Mouse (Mus musculus): ENCODE data around the gene Chtf18. TPM values are rescaled to one million over a fixed set of nuclear protein-coding genes. Genes with fewer than 3 reads are reported as not detected.

Chtf18 gene
- polyA plus RNA-seq, 1 experiment from 2014 or later = 42.0 TPM

DNA sequence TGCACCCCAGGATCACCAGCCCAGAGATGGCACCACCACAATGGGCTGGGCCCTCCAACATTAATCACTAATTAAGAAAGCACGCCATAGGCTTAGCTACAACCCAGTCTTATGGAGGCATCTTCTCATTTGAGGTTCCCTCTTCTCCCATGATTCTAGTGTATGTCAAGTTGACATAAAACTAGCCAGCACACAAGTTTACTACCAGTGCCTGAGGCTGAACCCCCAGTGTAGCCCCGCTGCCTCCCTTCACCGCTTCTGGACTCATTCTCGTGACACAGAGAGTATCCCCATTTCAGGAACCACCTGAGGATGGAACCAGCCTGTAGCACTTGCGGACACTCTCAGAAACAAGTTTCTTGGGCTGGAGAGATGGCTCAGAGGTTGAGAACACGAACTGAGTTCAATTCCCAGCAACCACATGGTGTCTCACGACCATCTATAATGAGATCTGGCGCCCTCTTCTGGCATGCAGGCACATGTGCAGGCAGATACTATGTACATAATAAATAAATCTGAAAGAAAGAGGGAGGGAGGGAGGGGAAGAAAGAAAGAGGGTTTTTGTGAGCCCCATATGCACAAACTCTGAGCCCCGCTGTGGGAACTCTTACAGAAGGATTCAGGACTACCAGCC is 26.2 kb downstream of the Chtf18 start:
- Histone ChIP-seq H3K36me3 (no peaks in the 10 kb centered on the region), H3K9ac (no peak overlapping the region), H3K4me2 (no peak overlapping the region), H3K4me1 (no peaks in the 10 kb centered on the region), H3K9me3 (no peaks in the 10 kb centered on the region), H3K4me3 (no peak overlapping the region), H3K27me3 (no peaks in the 10 kb centered on the region), H3K27ac (no peak overlapping the region)
- WGBS = 54% methylated on average over 9 of the region's 9 CpGs
- no peak for ATAC-seq (ENCODE audit: borderline replicate concordance, extremely low read depth, low FRiP score, low TSS enrichment)

DNA sequence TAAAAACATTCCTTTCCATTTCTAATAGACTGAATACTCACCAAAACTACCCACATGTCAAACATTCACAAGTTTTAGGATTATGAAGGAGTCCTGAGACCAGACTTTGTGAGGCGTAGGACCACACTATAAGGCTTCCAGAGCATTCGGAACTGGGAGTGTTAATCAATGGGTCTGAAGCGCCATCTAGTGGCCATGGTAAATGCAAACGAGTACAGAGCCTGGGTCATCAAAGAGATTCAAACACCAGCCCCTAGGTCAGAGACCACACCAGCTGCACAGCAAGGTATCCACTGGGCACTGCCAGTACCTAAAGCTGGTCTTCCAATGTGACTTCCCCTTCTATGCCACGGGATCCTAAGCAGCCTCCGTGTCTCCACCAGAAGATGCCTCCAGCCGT is 28.8 kb downstream of the Chtf18 start:
- WGBS = 10% methylated on average over 7 of the region's 7 CpGs
- H3K27ac ChIP-seq = no peak overlapping the region
- H3K9ac ChIP-seq = no peak overlapping the region
- H3K4me1 ChIP-seq = no peaks in the 10 kb centered on the region
- no peak overlapping the region for H3K4me3 ChIP-seq
- H3K36me3 ChIP-seq = no peaks in the 10 kb centered on the region
- no peaks in the 10 kb centered on the region for H3K9me3 ChIP-seq
- H3K27me3 ChIP-seq = no peaks in the 10 kb centered on the region
- ATAC-seq (ENCODE audit: borderline replicate concordance, extremely low read depth, low FRiP score, low TSS enrichment) = no peak
- no peak overlapping the region for H3K4me2 ChIP-seq

DNA sequence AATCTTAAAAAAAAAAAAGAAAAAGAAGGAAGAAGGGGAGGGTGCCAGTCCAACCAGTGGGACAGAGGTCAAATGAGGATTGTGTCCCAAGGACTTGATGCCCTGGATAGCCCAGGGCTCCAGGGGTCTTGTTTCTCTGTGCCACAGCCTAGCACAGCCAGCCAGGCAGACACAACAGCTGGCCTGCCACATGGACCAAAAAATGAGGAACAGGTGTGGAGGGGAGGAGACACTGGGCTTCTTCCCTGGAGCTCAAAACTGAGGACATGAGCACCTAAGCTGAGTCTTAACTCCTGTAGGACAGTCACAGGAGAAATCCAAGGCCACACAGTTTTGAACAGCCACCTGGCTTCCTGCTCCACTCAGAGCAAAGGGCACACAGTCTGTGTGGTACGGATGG is 31.0 kb downstream of the Chtf18 start:
- H3K4me2 ChIP-seq = no peak overlapping the region
- H3K36me3 ChIP-seq = no peaks in the 10 kb centered on the region
- WGBS = 26% methylated on average over 1 of the region's 1 CpGs
- no peak overlapping the region for H3K4me3 ChIP-seq
- no peaks in the 10 kb centered on the region for H3K4me1 ChIP-seq
- H3K27ac ChIP-seq = no peak overlapping the region
- no peak for ATAC-seq (ENCODE audit: borderline replicate concordance, extremely low read depth, low FRiP score, low TSS enrichment)
- no peaks in the 10 kb centered on the region for H3K9me3 ChIP-seq
- no peak overlapping the region for H3K9ac ChIP-seq
- H3K27me3 ChIP-seq = no peaks in the 10 kb centered on the region

DNA sequence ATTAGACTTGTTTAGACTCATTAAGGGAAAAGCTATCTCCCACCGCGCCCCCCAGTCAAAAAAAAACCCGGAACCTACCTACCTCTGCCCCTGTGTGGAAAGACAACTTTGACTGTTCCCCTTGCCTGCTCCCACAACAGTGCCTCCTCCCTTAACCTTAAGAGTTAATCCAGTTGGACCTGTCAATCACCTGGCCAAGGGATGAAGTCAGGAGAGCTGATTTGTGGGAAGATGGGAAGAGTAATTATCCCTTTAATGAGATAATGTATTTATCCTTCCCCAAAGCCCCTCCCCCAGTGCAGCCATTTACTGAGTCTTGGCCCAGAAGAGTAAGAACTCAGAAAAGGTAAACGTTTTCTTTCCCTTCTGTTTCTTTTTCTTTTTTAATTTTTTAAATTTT is 38.3 kb downstream of the Chtf18 start:
- no peak for ATAC-seq (ENCODE audit: borderline replicate concordance, extremely low read depth, low FRiP score, low TSS enrichment)
- WGBS = 79% methylated on average over 4 of the region's 4 CpGs
- H3K4me2 ChIP-seq = no peak overlapping the region

DNA sequence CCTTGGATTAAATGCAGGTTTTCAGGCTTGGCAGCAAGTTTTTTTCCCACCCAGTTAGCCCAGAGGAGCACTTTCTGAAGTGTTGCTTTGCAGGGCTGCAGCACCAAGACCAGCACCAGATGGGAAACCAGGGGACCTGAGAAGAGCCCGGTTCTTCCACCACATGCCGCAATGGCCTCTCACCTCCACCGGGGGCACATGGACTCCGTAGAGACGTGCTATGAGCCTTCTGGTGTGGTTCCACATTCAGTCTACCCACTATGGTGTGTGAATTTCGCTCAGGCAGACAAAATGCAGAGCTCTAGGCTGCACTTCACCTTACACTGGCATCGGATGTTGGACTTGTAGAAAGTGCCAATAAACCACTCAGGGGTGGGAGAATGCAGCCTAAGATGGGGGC is 40.9 kb downstream of the Chtf18 start:
- Histone ChIP-seq H3K4me2 (no peak overlapping the region), H3K27ac (no peak overlapping the region), H3K36me3 (no peaks in the 10 kb centered on the region), H3K9ac (no peak overlapping the region), H3K27me3 (no peaks in the 10 kb centered on the region), H3K4me3 (no peak overlapping the region), H3K9me3 (no peaks in the 10 kb centered on the region), H3K4me1 (no peaks in the 10 kb centered on the region)
- 34% methylated on average over 7 of the region's 7 CpGs for WGBS
- no peak for ATAC-seq (ENCODE audit: borderline replicate concordance, extremely low read depth, low FRiP score, low TSS enrichment)

More for the DNA sequence above, 38.3 kb downstream of the Chtf18 start:
- Histone ChIP-seq H3K36me3 (no peaks in the 10 kb centered on the region), H3K27me3 (no peaks in the 10 kb centered on the region), H3K4me3 (no peak overlapping the region), H3K9ac (no peak overlapping the region), H3K27ac (no peak overlapping the region), H3K9me3 (no peaks in the 10 kb centered on the region), H3K4me1 (no peaks in the 10 kb centered on the region)

DNA sequence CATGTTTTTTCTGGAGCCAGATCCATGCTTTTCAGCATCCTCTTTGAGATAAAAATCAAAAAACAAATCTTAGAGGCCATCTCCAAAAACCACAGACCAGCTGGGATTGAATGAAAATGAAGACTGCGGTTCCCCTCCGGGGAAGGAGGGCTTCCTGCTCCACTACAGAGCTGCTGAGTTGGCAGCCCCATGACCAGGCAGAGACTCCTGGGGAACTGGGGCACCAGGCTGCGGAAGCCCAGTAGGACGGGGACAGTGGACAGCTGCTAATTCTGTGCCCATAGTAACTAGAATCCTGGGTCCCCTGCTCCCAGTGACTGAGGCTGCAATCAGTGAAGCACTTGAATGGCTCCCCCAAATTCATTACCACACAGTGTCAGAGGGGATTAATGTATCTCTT is 45.6 kb downstream of the Chtf18 start:
- Histone ChIP-seq H3K27me3 (no peaks in the 10 kb centered on the region), H3K36me3 (no peaks in the 10 kb centered on the region), H3K27ac (no peak overlapping the region), H3K4me3 (no peak overlapping the region), H3K9me3 (no peaks in the 10 kb centered on the region), H3K4me2 (no peak overlapping the region), H3K9ac (no peak overlapping the region), H3K4me1 (no peaks in the 10 kb centered on the region)
- ATAC-seq (ENCODE audit: borderline replicate concordance, extremely low read depth, low FRiP score, low TSS enrichment) = no peak
- WGBS = 73% methylated on average over 4 of the region's 4 CpGs

DNA sequence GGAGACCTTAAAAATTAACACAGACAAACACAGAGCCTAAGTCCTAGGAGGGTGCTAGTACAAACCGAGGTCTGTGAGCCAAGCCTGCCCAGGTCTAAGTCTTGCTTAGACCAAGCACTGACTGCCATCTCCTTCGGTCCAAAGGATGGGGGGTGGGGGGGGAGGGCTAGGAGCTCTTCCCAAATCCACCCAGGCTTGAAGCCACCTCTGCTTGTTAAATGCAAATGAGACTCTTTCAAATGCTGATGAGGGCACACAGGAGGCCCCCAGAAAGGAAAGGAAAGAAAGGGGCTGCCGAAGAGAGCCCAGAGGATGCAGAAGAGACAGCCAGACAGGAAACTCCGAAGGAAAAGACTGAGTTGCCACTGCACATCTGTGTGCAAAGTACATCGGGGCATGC is 47.4 kb downstream of the Chtf18 start:
- Histone ChIP-seq H3K9me3 (no peaks in the 10 kb centered on the region), H3K4me1 (no peaks in the 10 kb centered on the region), H3K9ac (no peak overlapping the region), H3K4me2 (no peak overlapping the region), H3K4me3 (no peak overlapping the region), H3K36me3 (no peaks in the 10 kb centered on the region), H3K27me3 (no peaks in the 10 kb centered on the region), H3K27ac (no peak overlapping the region)
- no peak for ATAC-seq (ENCODE audit: borderline replicate concordance, extremely low read depth, low FRiP score, low TSS enrichment)
- WGBS = 22% methylated on average over 5 of the region's 5 CpGs

DNA sequence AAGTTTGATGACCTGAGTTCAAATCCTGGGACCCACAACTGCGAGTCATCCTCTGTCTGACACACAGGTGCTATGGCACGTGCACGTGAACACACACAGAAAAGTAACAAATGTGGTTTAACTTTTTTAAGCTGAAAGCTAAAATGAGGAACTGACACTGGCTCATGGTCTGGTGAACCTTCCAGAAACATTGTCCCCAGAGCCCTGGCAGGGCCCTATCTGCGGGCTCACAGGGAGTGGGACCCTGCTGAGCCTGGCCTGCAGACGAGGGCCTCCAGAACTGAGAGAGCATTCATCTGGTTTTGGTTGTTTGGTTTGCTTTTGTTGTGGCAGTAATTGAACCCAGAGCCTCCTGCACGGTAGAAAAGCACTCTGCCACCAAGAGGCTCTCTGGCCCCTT is 49.2 kb downstream of the Chtf18 start:
- WGBS = 64% methylated on average over 6 of the region's 6 CpGs
- no peak for ATAC-seq (ENCODE audit: borderline replicate concordance, extremely low read depth, low FRiP score, low TSS enrichment)
- no peaks in the 10 kb centered on the region for H3K36me3 ChIP-seq
- H3K4me2 ChIP-seq = no peak overlapping the region
- no peak overlapping the region for H3K9ac ChIP-seq
- H3K27ac ChIP-seq = no peak overlapping the region
- no peaks in the 10 kb centered on the region for H3K9me3 ChIP-seq
- no peaks in the 10 kb centered on the region for H3K4me1 ChIP-seq
- H3K4me3 ChIP-seq = no peak overlapping the region
- no peaks in the 10 kb centered on the region for H3K27me3 ChIP-seq

DNA sequence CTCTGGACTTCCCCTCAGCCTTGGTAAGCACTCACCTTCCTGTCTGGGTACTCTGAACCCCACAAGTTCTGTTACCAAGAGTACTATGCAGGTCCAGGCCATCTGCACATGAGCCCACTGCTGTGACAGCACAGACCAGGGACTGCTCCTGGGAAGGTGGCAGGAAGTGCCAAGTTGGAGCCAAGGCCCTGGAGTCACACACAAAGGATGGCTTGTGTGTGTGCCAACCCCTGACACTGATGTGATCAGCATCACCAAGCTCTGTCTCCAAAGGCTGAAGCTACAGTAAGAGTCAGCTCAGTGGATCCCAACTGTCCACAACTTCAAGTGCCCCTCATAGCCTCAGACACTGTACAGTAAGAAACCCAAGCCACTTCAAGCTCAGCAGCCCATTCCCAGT is 54.2 kb downstream of the Chtf18 start:
- ATAC-seq (ENCODE audit: borderline replicate concordance, extremely low read depth, low FRiP score, low TSS enrichment) = no peak
- Histone ChIP-seq H3K27ac (no peak overlapping the region), H3K27me3 (no peaks in the 10 kb centered on the region), H3K9ac (no peak overlapping the region), H3K9me3 (no peaks in the 10 kb centered on the region), H3K4me1 (no peaks in the 10 kb centered on the region), H3K4me3 (no peak overlapping the region), H3K4me2 (no peak overlapping the region), H3K36me3 (no peaks in the 10 kb centered on the region)

Small RNA genes within 50 kb of the gene (microRNA-seq; reads per million reads assigned to microRNA genes)
- gene Gm25083 = not detected

Other genes starting within 250 kb of the Chtf18 start
- 0.06 and 0.09 TPM in 2 replicates for gene Sstr5, start 230.1 kb downstream of the Chtf18 start, polyA plus RNA-seq (2015; fragmentation: Nextera tagmentation; extraction: Ambion mirVana)
- 0.35 and 0.76 TPM in 2 replicates for gene Sox8, start 156.7 kb downstream of the Chtf18 start, polyA plus RNA-seq (2015; fragmentation: Nextera tagmentation; extraction: Ambion mirVana)
- 25.7 and 26.7 TPM in 2 replicates for gene Lmf1, start 148.3 kb downstream of the Chtf18 start, polyA plus RNA-seq (2015; fragmentation: Nextera tagmentation; extraction: Ambion mirVana)
- gene Gng13, start 10.2 kb downstream of the Chtf18 start, polyA plus RNA-seq (2015; fragmentation: Nextera tagmentation; extraction: Ambion mirVana) = 2.3 and 3.0 TPM in 2 replicates
- gene Rpusd1, start 251 bp upstream of the Chtf18 start, polyA plus RNA-seq (2015; fragmentation: Nextera tagmentation; extraction: Ambion mirVana) = 24.5 and 24.7 TPM in 2 replicates
- gene Mslnl, start 8.6 kb upstream of the Chtf18 start, polyA plus RNA-seq (2015; fragmentation: Nextera tagmentation; extraction: Ambion mirVana) = 0.44 and 0.71 TPM in 2 replicates
- 15.8 and 24.2 TPM in 2 replicates for gene Msln, start 27.0 kb upstream of the Chtf18 start, polyA plus RNA-seq (2015; fragmentation: Nextera tagmentation; extraction: Ambion mirVana)
- gene Narfl, start 46.4 kb upstream of the Chtf18 start, polyA plus RNA-seq (2015; fragmentation: Nextera tagmentation; extraction: Ambion mirVana) = 25.8 and 30.2 TPM in 2 replicates
- gene Haghl, start 58.3 kb upstream of the Chtf18 start, polyA plus RNA-seq (2015; fragmentation: Nextera tagmentation; extraction: Ambion mirVana) = 58.3 and 59.9 TPM in 2 replicates
- gene Ccdc78, start 59.2 kb upstream of the Chtf18 start, polyA plus RNA-seq (2015; fragmentation: Nextera tagmentation; extraction: Ambion mirVana) = 0.70 and 0.76 TPM in 2 replicates
- 105 and 109 TPM in 2 replicates for gene Fam173a, start 65.5 kb upstream of the Chtf18 start, polyA plus RNA-seq (2015; fragmentation: Nextera tagmentation; extraction: Ambion mirVana)
- 0.49 TPM in 1 of 2 replicates, not detected in the other for gene AC134908.4, start 68.2 kb upstream of the Chtf18 start, polyA plus RNA-seq (2015; fragmentation: Nextera tagmentation; extraction: Ambion mirVana)
- gene Metrn, start 69.7 kb upstream of the Chtf18 start, polyA plus RNA-seq (2015; fragmentation: Nextera tagmentation; extraction: Ambion mirVana) = 56.9 and 59.8 TPM in 2 replicates
- gene Fbxl16, start 81.7 kb upstream of the Chtf18 start, polyA plus RNA-seq (2015; fragmentation: Nextera tagmentation; extraction: Ambion mirVana) = 0.88 and 1.6 TPM in 2 replicates
- 25.2 and 26.5 TPM in 2 replicates for gene Wdr24, start 96.2 kb upstream of the Chtf18 start, polyA plus RNA-seq (2015; fragmentation: Nextera tagmentation; extraction: Ambion mirVana)
- 50.7 and 51.5 TPM in 2 replicates for gene Jmjd8, start 101.4 kb upstream of the Chtf18 start, polyA plus RNA-seq (2015; fragmentation: Nextera tagmentation; extraction: Ambion mirVana)
- gene Stub1, start 106.0 kb upstream of the Chtf18 start, polyA plus RNA-seq (2015; fragmentation: Nextera tagmentation; extraction: Ambion mirVana) = 349 and 363 TPM in 2 replicates
- 0.82 and 1.2 TPM in 2 replicates for gene Rhbdl1, start 109.9 kb upstream of the Chtf18 start, polyA plus RNA-seq (2015; fragmentation: Nextera tagmentation; extraction: Ambion mirVana)
- gene Gm20683, start 114.3 kb upstream of the Chtf18 start, polyA plus RNA-seq (2015; fragmentation: Nextera tagmentation; extraction: Ambion mirVana) = 2.2 and 2.5 TPM in 2 replicates
- 20.1 and 20.6 TPM in 2 replicates for gene Rhot2, start 117.4 kb upstream of the Chtf18 start, polyA plus RNA-seq (2015; fragmentation: Nextera tagmentation; extraction: Ambion mirVana)
- gene Wdr90, start 134.1 kb upstream of the Chtf18 start, polyA plus RNA-seq (2015; fragmentation: Nextera tagmentation; extraction: Ambion mirVana) = 32.2 and 32.8 TPM in 2 replicates
- gene Mcrip2, start 141.3 kb upstream of the Chtf18 start, polyA plus RNA-seq (2015; fragmentation: Nextera tagmentation; extraction: Ambion mirVana) = 18.1 and 21.7 TPM in 2 replicates
- gene Mettl26, start 147.7 kb upstream of the Chtf18 start, polyA plus RNA-seq (2015; fragmentation: Nextera tagmentation; extraction: Ambion mirVana) = 51.4 and 53.5 TPM in 2 replicates
- gene Wfikkn1, start 153.4 kb upstream of the Chtf18 start, polyA plus RNA-seq (2015; fragmentation: Nextera tagmentation; extraction: Ambion mirVana) = 0.35 and 0.40 TPM in 2 replicates
- gene Rab40c, start 192.3 kb upstream of the Chtf18 start, polyA plus RNA-seq (2015; fragmentation: Nextera tagmentation; extraction: Ambion mirVana) = 25.6 and 27.4 TPM in 2 replicates
- 62.7 and 65.0 TPM in 2 replicates for gene Pigq, start 217.5 kb upstream of the Chtf18 start, polyA plus RNA-seq (2015; fragmentation: Nextera tagmentation; extraction: Ambion mirVana)
- 0.51 TPM in 1 of 2 replicates, not detected in the other for gene Nhlrc4, start 217.5 kb upstream of the Chtf18 start, polyA plus RNA-seq (2015; fragmentation: Nextera tagmentation; extraction: Ambion mirVana)
- gene A930017K11Rik, start 225.1 kb upstream of the Chtf18 start, polyA plus RNA-seq (2015; fragmentation: Nextera tagmentation; extraction: Ambion mirVana) = 0.09 TPM in 1 of 2 replicates, not detected in the other

Measured in lung, embryonic 15.5 days (tissue).